9 mouse cellular contexts compared by ENCODE assay signal in genomic region chr1:131116430-131117011, GRCm38 (mm10). TPM values are rescaled to one million over a fixed set of nuclear protein-coding genes. Genes with fewer than 3 reads are reported as not detected.
A peak's percentile ranks its signal among the peaks of the same experiment; 100 is the strongest.
DNase-seq lines count a peak whose midpoint lies in the region; ATAC-seq and TF ChIP-seq lines count a peak whose summit lies in the region.
"Had no signal": no experiment of that assay in that cellular context is flagged by ENCODE, and none has a peak within 500 bp of the region (broad histone marks: within the 10 kb centered on the region; RNA-seq: fewer than 3 reads in every experiment).

No protein-coding gene starts in this region.

- no peak overlapping the region for H3K4me3 ChIP-seq in liver, embryonic 14.5 days (ENCODE audit: insufficient read depth in 1 of 2, low read depth in 2 of 2, low read length in 2 of 2)
- no peak overlapping the region for H3K4me3 ChIP-seq in hindbrain, postnatal 0 days (ENCODE audit: low read length)
- H3K4me3 ChIP-seq in neural tube, embryonic 12.5 days: no peak overlapping the region
- no peak overlapping the region for H3K4me3 ChIP-seq in stomach, postnatal 0 days (ENCODE audit: low read depth, low read length)

- ATAC-seq in liver, embryonic 14.5 days (ENCODE audit: insufficient read depth): peak; percentile 22; the same call in 1 of the 2 replicates
- ATAC-seq in frontal cortex, adult (ENCODE audit: low TSS enrichment): peak; percentile 71
- peak; percentile 20 for ATAC-seq in hindbrain, postnatal 0 days
- ATAC-seq in neural tube, embryonic 12.5 days (ENCODE audit: low FRiP score, low read depth): peak; percentile 53
- no peak for ATAC-seq in stomach, postnatal 0 days (ENCODE audit: low FRiP score, low TSS enrichment)

- no peak for TF ChIP-seq CTCF in liver, embryonic 14.5 days (IDR thresholded peaks at IDR 0.05; ENCODE audit: low read depth)
- TF ChIP-seq CTCF in hindbrain, postnatal 0 days (IDR thresholded peaks at IDR 0.05; ENCODE audit: low read depth): no peak
- no peak for TF ChIP-seq CTCF in stomach, postnatal 0 days (IDR thresholded peaks at IDR 0.05; ENCODE audit: low read depth)

- peaks cover 0 to 9% of the 10 kb centered on the region in 2 experiments; a peak in 2 of 4 replicates for H3K4me1 ChIP-seq in liver, embryonic 14.5 days (replicated peaks; ENCODE audit: control insufficient read depth in 2 of 2, insufficient read depth in 2 of 2, low read length in 1 of 2)
- peaks cover 3% of the 10 kb centered on the region; the same call in 1 of the 2 replicates for H3K4me1 ChIP-seq in hindbrain, postnatal 0 days (ENCODE audit: insufficient read depth, low read length)
- 0 out of 2 replicates have a peak, but pooled peaks cover 4% of the 10 kb centered on the region for H3K4me1 ChIP-seq in neural tube, embryonic 12.5 days
- H3K4me1 ChIP-seq in stomach, postnatal 0 days (replicated peaks; ENCODE audit: control insufficient read depth, insufficient read depth): no peaks in the 10 kb centered on the region; the same call in 1 of the 2 replicates

- 35% methylated on average over 13 of the region's 13 CpGs for WGBS in liver, embryonic 14.5 days (ENCODE audit: insufficient replicate concordance)
- 32% methylated on average over 13 of the region's 13 CpGs for WGBS in hindbrain, postnatal 0 days
- WGBS in neural tube, embryonic 12.5 days: 55% methylated on average over 13 of the region's 13 CpGs
- WGBS in stomach, postnatal 0 days: 73% methylated on average over 13 of the region's 13 CpGs

- H3K36me3 ChIP-seq in liver, embryonic 14.5 days (replicated peaks; ENCODE audit: control insufficient read depth, insufficient read depth, low read depth): no peaks in the 10 kb centered on the region
- no peaks in the 10 kb centered on the region for H3K36me3 ChIP-seq in hindbrain, postnatal 0 days (ENCODE audit: insufficient read depth, low read length)
- H3K36me3 ChIP-seq in neural tube, embryonic 12.5 days: no peaks in the 10 kb centered on the region
- no peaks in the 10 kb centered on the region for H3K36me3 ChIP-seq in stomach, postnatal 0 days (ENCODE audit: control insufficient read depth, insufficient read depth, low read length)
- H3K36me3 ChIP-seq: G1E had no signal

- H3K27me3 ChIP-seq in liver, embryonic 14.5 days (ENCODE audit: control insufficient read depth, insufficient read depth, low read length): no peaks in the 10 kb centered on the region; the same call in 1 of the 2 replicates
- no peaks in the 10 kb centered on the region for H3K27me3 ChIP-seq in hindbrain, postnatal 0 days (ENCODE audit: insufficient read depth, low read length)
- no peaks in the 10 kb centered on the region for H3K27me3 ChIP-seq in neural tube, embryonic 12.5 days (replicated peaks)
- no peaks in the 10 kb centered on the region for H3K27me3 ChIP-seq in stomach, postnatal 0 days (ENCODE audit: control insufficient read depth, insufficient read depth, low read length)

- H3K9me3 ChIP-seq in liver, embryonic 14.5 days (ENCODE audit: control insufficient read depth, low read length): no peaks in the 10 kb centered on the region
- no peaks in the 10 kb centered on the region for H3K9me3 ChIP-seq in hindbrain, postnatal 0 days (ENCODE audit: low read length)
- no peaks in the 10 kb centered on the region for H3K9me3 ChIP-seq in neural tube, embryonic 12.5 days
- H3K9me3 ChIP-seq in stomach, postnatal 0 days (ENCODE audit: control insufficient read depth, low read length): no peaks in the 10 kb centered on the region
- H3K9me3 ChIP-seq: G1E had no signal

- H3K9ac ChIP-seq in liver, embryonic 14.5 days (replicated peaks): no peak overlapping the region
- H3K9ac ChIP-seq in hindbrain, postnatal 0 days (replicated peaks; ENCODE audit: low read length): 0 out of 2 replicates have a peak overlapping the region, but pooled peaks have one; percentile 6
- H3K9ac ChIP-seq in neural tube, embryonic 12.5 days: no peak overlapping the region
- H3K9ac ChIP-seq in stomach, postnatal 0 days (ENCODE audit: low read length): no peak overlapping the region

- H3K27ac ChIP-seq in liver, embryonic 14.5 days: no peak overlapping the region
- peak overlapping the region; percentile 41 for H3K27ac ChIP-seq in hindbrain, postnatal 0 days
- no peak overlapping the region for H3K27ac ChIP-seq in neural tube, embryonic 12.5 days
- H3K27ac ChIP-seq in stomach, postnatal 0 days (replicated peaks): no peak overlapping the region

- no peak for TF ChIP-seq EP300 in liver, embryonic 14.5 days (IDR thresholded peaks at IDR 0.05; ENCODE audit: low read depth)
- no peak for TF ChIP-seq EP300 in stomach, postnatal 0 days (optimal IDR thresholded peaks at IDR 0.05)

- H3K4me2 ChIP-seq in liver, embryonic 14.5 days (ENCODE audit: low read depth): no peak overlapping the region
- H3K4me2 ChIP-seq in hindbrain, postnatal 0 days (ENCODE audit: low read depth, low read length): peak overlapping the region; percentile 4; the same call in 1 of the 2 replicates
- H3K4me2 ChIP-seq in neural tube, embryonic 12.5 days (replicated peaks): peak overlapping the region; percentile 6
- H3K4me2 ChIP-seq in stomach, postnatal 0 days (replicated peaks; ENCODE audit: low read depth): no peak overlapping the region

- DNase-seq in liver, embryonic 14.5 days (ENCODE audit: low read depth in 3 of 3, low spot score in 3 of 3): no peak
- DNase-seq in liver: no peak
- peak; percentile 65 for DNase-seq in hindbrain, postnatal 0 days (ENCODE audit: low spot score)
- no peak for DNase-seq in kidney, adult 8-10 months
- DNase-seq in embryo, embryonic 11 days: no peak
- no peak for DNase-seq in stomach, postnatal 0 days (ENCODE audit: low spot score)

RNA-seq across cellular contexts. Expression of gene Mapkapk2, which starts 18.9 kb away (rescaled TPM):
- polyA plus RNA-seq in liver, embryonic 14.5 days (2012; rRNA removed): 10.3 and 12.9 TPM in 2 replicates
- 12.8 and 13.6 TPM in 2 replicates for polyA plus RNA-seq in liver, embryonic 14.5 days (2014; fragmentation: Nextera tagmentation; extraction: Ambion mirVana)
- total RNA-seq in hindbrain, postnatal 0 days (2014; rRNA removed): 71.1 and 74.2 TPM in 2 replicates
- 19.7 and 21.2 TPM in 2 replicates for polyA plus RNA-seq in hindbrain, postnatal 0 days (2015; fragmentation: Nextera tagmentation; extraction: Ambion mirVana)
- 44.2 and 46.8 TPM in 2 replicates for polyA plus RNA-seq in neural tube, embryonic 12.5 days (2016; fragmentation: Nextera tagmentation; extraction: Ambion mirVana)
- 34.6 and 35.4 TPM in 2 replicates for polyA plus RNA-seq in stomach, postnatal 0 days (2015; fragmentation: Nextera tagmentation; extraction: Ambion mirVana)

RNA-seq across cellular contexts. Expression of gene Dyrk3, which starts 21.6 kb away (rescaled TPM):
- polyA plus RNA-seq in liver, embryonic 14.5 days (2012; rRNA removed): 8.5 and 10.6 TPM in 2 replicates
- 14.3 and 14.9 TPM in 2 replicates for polyA plus RNA-seq in liver, embryonic 14.5 days (2014; fragmentation: Nextera tagmentation; extraction: Ambion mirVana)
- total RNA-seq in hindbrain, postnatal 0 days (2014; rRNA removed): 8.9 and 9.3 TPM in 2 replicates
- polyA plus RNA-seq in hindbrain, postnatal 0 days (2015; fragmentation: Nextera tagmentation; extraction: Ambion mirVana): 10.2 and 11.1 TPM in 2 replicates
- polyA plus RNA-seq in neural tube, embryonic 12.5 days (2016; fragmentation: Nextera tagmentation; extraction: Ambion mirVana): 12.4 and 14.8 TPM in 2 replicates
- polyA plus RNA-seq in stomach, postnatal 0 days (2015; fragmentation: Nextera tagmentation; extraction: Ambion mirVana): 1.4 TPM in 2 replicates

RNA-seq across cellular contexts. Expression of gene Eif2d, which starts 36.5 kb away (rescaled TPM):
- 15.8 and 19.0 TPM in 2 replicates for polyA plus RNA-seq in liver, embryonic 14.5 days (2012; rRNA removed)
- 29.2 and 30.1 TPM in 2 replicates for polyA plus RNA-seq in liver, embryonic 14.5 days (2014; fragmentation: Nextera tagmentation; extraction: Ambion mirVana)
- 38.1 and 39.7 TPM in 2 replicates for total RNA-seq in hindbrain, postnatal 0 days (2014; rRNA removed)
- polyA plus RNA-seq in hindbrain, postnatal 0 days (2015; fragmentation: Nextera tagmentation; extraction: Ambion mirVana): 42.8 and 44.4 TPM in 2 replicates
- polyA plus RNA-seq in neural tube, embryonic 12.5 days (2016; fragmentation: Nextera tagmentation; extraction: Ambion mirVana): 50.7 and 54.1 TPM in 2 replicates
- 36.3 and 38.8 TPM in 2 replicates for polyA plus RNA-seq in stomach, postnatal 0 days (2015; fragmentation: Nextera tagmentation; extraction: Ambion mirVana)

Comparison
In these comparisons a context has a peak if more than half of its experiments do, and no peak if none do; other contexts are left out.
1. H3K4me2 ChIP-seq: peak in hindbrain, postnatal 0 days (single experiment) and neural tube, embryonic 12.5 days (single experiment); none in liver, embryonic 14.5 days (single experiment) and stomach, postnatal 0 days (single experiment).